Mouse (Mus musculus): ENCODE results near the gene Zfp94.

GRCm38 (mm10) chr7:24316567-24317092 is at the start of gene Zfp94:
- TF ChIP-seq POLR2A (IDR thresholded peaks at IDR 0.05; ENCODE audit: insufficient read depth, low read depth, low read length) (peak; percentile 21; the same call in 1 of the 2 replicates), CTCF (IDR thresholded peaks at IDR 0.05; ENCODE audit: insufficient read depth, low read depth, low read length) (no peak)

All from olfactory bulb, adult 2 months (tissue).